Comparison of ENCODE assay signal across 7 mouse cellular contexts in genomic region chr6:83087205-83087925, GRCm38 (mm10). TPM values are rescaled to one million over a fixed set of nuclear protein-coding genes. Genes with fewer than 3 reads are reported as not detected.
A peak's percentile ranks its signal among the peaks of the same experiment; 100 is the strongest.
DNase-seq lines count a peak whose midpoint lies in the region; ATAC-seq lines count a peak whose summit lies in the region.

No protein-coding gene starts in this region.

- 2% methylated on average over 47 of the region's 47 CpGs for WGBS in embryonic facial prominence, embryonic 13.5 days
- 2% methylated on average over 47 of the region's 47 CpGs for WGBS in limb, embryonic 13.5 days
- WGBS in neural tube, embryonic 11.5 days = 1% methylated on average over 47 of the region's 47 CpGs

- peaks cover 96% of the 10 kb centered on the region for H3K27me3 ChIP-seq in embryonic facial prominence, embryonic 13.5 days
- peaks cover 93% of the 10 kb centered on the region for H3K27me3 ChIP-seq in limb, embryonic 13.5 days
- H3K27me3 ChIP-seq in neural tube, embryonic 11.5 days (ENCODE audit: control insufficient read depth, insufficient read depth, low read length) = peaks cover 62% of the 10 kb centered on the region

- H3K27ac ChIP-seq in embryonic facial prominence, embryonic 13.5 days = no peak overlapping the region
- no peak overlapping the region for H3K27ac ChIP-seq in limb, embryonic 13.5 days
- H3K27ac ChIP-seq in neural tube, embryonic 11.5 days (ENCODE audit: low read depth, low read length) = no peak overlapping the region

- peak; percentile 69 for DNase-seq in adrenal gland, postnatal 10 days
- peak; percentile 27 for DNase-seq in heart, postnatal 4 days
- peak; percentile 56 for DNase-seq in neural tube, embryonic 11.5 days (ENCODE audit: low spot score)
- DNase-seq in spleen, postnatal 4 days (ENCODE audit: low spot score in 2 of 2) = no peak
- DNase-seq in urinary bladder, postnatal 10 days (ENCODE audit: low spot score) = no peak

- H3K9me3 ChIP-seq in embryonic facial prominence, embryonic 13.5 days = no peaks in the 10 kb centered on the region
- no peaks in the 10 kb centered on the region for H3K9me3 ChIP-seq in limb, embryonic 13.5 days
- H3K9me3 ChIP-seq in neural tube, embryonic 11.5 days (ENCODE audit: control insufficient read depth, low read length) = no peaks in the 10 kb centered on the region

- H3K9ac ChIP-seq in embryonic facial prominence, embryonic 13.5 days = no peak overlapping the region
- peak overlapping the region; percentile 13 for H3K9ac ChIP-seq in limb, embryonic 13.5 days
- no peak overlapping the region for H3K9ac ChIP-seq in neural tube, embryonic 11.5 days (ENCODE audit: low read length)

- no peak for ATAC-seq in embryonic facial prominence, embryonic 13.5 days (ENCODE audit: insufficient number of reproducible peaks, insufficient read depth, low FRiP score, low TSS enrichment, low read depth)
- no peak for ATAC-seq in limb, embryonic 13.5 days (ENCODE audit: low FRiP score, low read depth)
- no peak for ATAC-seq in neural tube, embryonic 11.5 days (ENCODE audit: insufficient read depth, low FRiP score, low TSS enrichment)

- H3K4me2 ChIP-seq in embryonic facial prominence, embryonic 13.5 days = peak overlapping the region; percentile 55
- peak overlapping the region; percentile 52 for H3K4me2 ChIP-seq in limb, embryonic 13.5 days (replicated peaks)
- peak overlapping the region; percentile 31 for H3K4me2 ChIP-seq in neural tube, embryonic 11.5 days (ENCODE audit: low read depth)

- H3K36me3 ChIP-seq in embryonic facial prominence, embryonic 13.5 days = peaks cover 2% of the 10 kb centered on the region; the same call in 1 of the 2 replicates
- H3K36me3 ChIP-seq in limb, embryonic 13.5 days = peaks cover 4% of the 10 kb centered on the region
- H3K36me3 ChIP-seq in neural tube, embryonic 11.5 days (ENCODE audit: control insufficient read depth, insufficient read depth, low read length) = no peaks in the 10 kb centered on the region

- peak overlapping the region; percentile 27 for H3K4me3 ChIP-seq in embryonic facial prominence, embryonic 13.5 days
- peak overlapping the region; percentile 23 for H3K4me3 ChIP-seq in limb, embryonic 13.5 days
- peak overlapping the region; percentile 19; the same call in 1 of the 2 replicates for H3K4me3 ChIP-seq in neural tube, embryonic 11.5 days (ENCODE audit: low read depth, low read length)

- H3K4me1 ChIP-seq in embryonic facial prominence, embryonic 13.5 days = peaks cover 30% of the 10 kb centered on the region
- H3K4me1 ChIP-seq in limb, embryonic 13.5 days = peaks cover 43% of the 10 kb centered on the region
- H3K4me1 ChIP-seq in neural tube, embryonic 11.5 days (ENCODE audit: control insufficient read depth, insufficient read depth, low read length) = peaks cover 8% of the 10 kb centered on the region; the same call in 1 of the 2 replicates

RNA-seq across cellular contexts. Expression of gene Lbx2, which starts 1.2 kb away (rescaled TPM):
- 1 to 10 TPM; 5.8 to 8.7 TPM for total RNA-seq in adrenal gland, postnatal 10 days (2021)
- 0.27 and 0.56 TPM in 2 replicates for polyA plus RNA-seq in embryonic facial prominence, embryonic 13.5 days (2015; fragmentation: Nextera tagmentation; extraction: Ambion mirVana)
- under 1 TPM in 1 of 2 experiments, not detected in 1; 0.88 TPM for total RNA-seq in heart, postnatal 4 days (2021)
- polyA plus RNA-seq in limb, embryonic 13.5 days (2015; fragmentation: Nextera tagmentation; extraction: Ambion mirVana) = 0.81 and 0.91 TPM in 2 replicates
- 2.5 and 2.7 TPM in 2 replicates for polyA plus RNA-seq in neural tube, embryonic 11.5 days (2014; fragmentation: Nextera tagmentation; extraction: Ambion mirVana)

RNA-seq across cellular contexts. Expression of gene Pcgf1, which starts 9.7 kb away (rescaled TPM):
- 10 to 100 TPM; 26.4 to 34.2 TPM for total RNA-seq in adrenal gland, postnatal 10 days (2021)
- polyA plus RNA-seq in embryonic facial prominence, embryonic 13.5 days (2015; fragmentation: Nextera tagmentation; extraction: Ambion mirVana) = 44.3 and 47.5 TPM in 2 replicates
- total RNA-seq in heart, postnatal 4 days (2021) = 10 to 100 TPM in 1 of 2 experiments, 1 to 10 TPM in 1; 7.2 to 10.2 TPM
- polyA plus RNA-seq in limb, embryonic 13.5 days (2015; fragmentation: Nextera tagmentation; extraction: Ambion mirVana) = 40.3 and 41.3 TPM in 2 replicates
- polyA plus RNA-seq in neural tube, embryonic 11.5 days (2014; fragmentation: Nextera tagmentation; extraction: Ambion mirVana) = 41.8 and 42.0 TPM in 2 replicates

RNA-seq across cellular contexts. Expression of gene Ccdc142, which starts 14.0 kb away (rescaled TPM):
- 1 to 10 TPM; 2.4 to 7.9 TPM for total RNA-seq in adrenal gland, postnatal 10 days (2021)
- polyA plus RNA-seq in embryonic facial prominence, embryonic 13.5 days (2015; fragmentation: Nextera tagmentation; extraction: Ambion mirVana) = 2.9 and 3.5 TPM in 2 replicates
- 1 to 10 TPM; 2.4 to 3.0 TPM for total RNA-seq in heart, postnatal 4 days (2021)
- polyA plus RNA-seq in limb, embryonic 13.5 days (2015; fragmentation: Nextera tagmentation; extraction: Ambion mirVana) = 1.6 and 3.6 TPM in 2 replicates
- 3.3 and 3.5 TPM in 2 replicates for polyA plus RNA-seq in neural tube, embryonic 11.5 days (2014; fragmentation: Nextera tagmentation; extraction: Ambion mirVana)

RNA-seq across cellular contexts. Expression of gene Gm42688, which starts 14.1 kb away (rescaled TPM):
- total RNA-seq in adrenal gland, postnatal 10 days (2021) = 1 to 10 TPM; 2.9 to 6.5 TPM
- polyA plus RNA-seq in embryonic facial prominence, embryonic 13.5 days (2015; fragmentation: Nextera tagmentation; extraction: Ambion mirVana) = 3.3 and 3.5 TPM in 2 replicates
- 1 to 10 TPM; 1.7 to 1.8 TPM for total RNA-seq in heart, postnatal 4 days (2021)
- polyA plus RNA-seq in limb, embryonic 13.5 days (2015; fragmentation: Nextera tagmentation; extraction: Ambion mirVana) = 2.8 and 3.1 TPM in 2 replicates
- polyA plus RNA-seq in neural tube, embryonic 11.5 days (2014; fragmentation: Nextera tagmentation; extraction: Ambion mirVana) = 2.1 and 2.7 TPM in 2 replicates

RNA-seq across cellular contexts. Expression of gene Tlx2, which starts 17.3 kb away (rescaled TPM):
- total RNA-seq in adrenal gland, postnatal 10 days (2021) = 10 to 100 TPM; 11.9 to 14.3 TPM
- 0.31 and 0.67 TPM in 2 replicates for polyA plus RNA-seq in embryonic facial prominence, embryonic 13.5 days (2015; fragmentation: Nextera tagmentation; extraction: Ambion mirVana)
- total RNA-seq in heart, postnatal 4 days (2021) = under 1 TPM in 1 of 2 experiments, not detected in 1; 0.20 TPM
- polyA plus RNA-seq in limb, embryonic 13.5 days (2015; fragmentation: Nextera tagmentation; extraction: Ambion mirVana) = not detected in 2 replicates
- polyA plus RNA-seq in neural tube, embryonic 11.5 days (2014; fragmentation: Nextera tagmentation; extraction: Ambion mirVana) = 21.2 and 30.4 TPM in 2 replicates

Comparison
In these comparisons a context has a peak if more than half of its experiments do, and no peak if none do; other contexts are left out.
1. DNase-seq: peak in adrenal gland, postnatal 10 days (single experiment), heart, postnatal 4 days (single experiment) and neural tube, embryonic 11.5 days (single experiment); none in spleen, postnatal 4 days (0 of 2) and urinary bladder, postnatal 10 days (single experiment).
2. Peak in every context shown above with its lines, with median percentiles within 50 percentile points of each other: H3K4me2 ChIP-seq and H3K4me3 ChIP-seq.